Mouse (Mus musculus): Measurements from ENCODE around the gene Nfkbia.

- TF ChIP-seq EP300 (IDR thresholded peaks at IDR 0.05; ENCODE audit: low read depth): no peak
- TF ChIP-seq CTCF (IDR thresholded peaks at IDR 0.05; ENCODE audit: low read depth): no peak
These were observed 44.0 kb downstream of the Nfkbia start for GRCm38 (mm10) chr12:55448457-55448856.
